Mouse (Mus musculus) CD8-positive naive resting alpha-beta T cell, adult 2 months (primary cell): Measurements from ENCODE around the gene Szt2.

Source experiments
- DNase-seq, 2 experiments: peaks; one replicate each; pipeline ENCODE4 v3.0.0; 2022; ENCODE audit warnings: low read depth in 2 of 2, low spot score in 2 of 2

Szt2 gene

DNA sequence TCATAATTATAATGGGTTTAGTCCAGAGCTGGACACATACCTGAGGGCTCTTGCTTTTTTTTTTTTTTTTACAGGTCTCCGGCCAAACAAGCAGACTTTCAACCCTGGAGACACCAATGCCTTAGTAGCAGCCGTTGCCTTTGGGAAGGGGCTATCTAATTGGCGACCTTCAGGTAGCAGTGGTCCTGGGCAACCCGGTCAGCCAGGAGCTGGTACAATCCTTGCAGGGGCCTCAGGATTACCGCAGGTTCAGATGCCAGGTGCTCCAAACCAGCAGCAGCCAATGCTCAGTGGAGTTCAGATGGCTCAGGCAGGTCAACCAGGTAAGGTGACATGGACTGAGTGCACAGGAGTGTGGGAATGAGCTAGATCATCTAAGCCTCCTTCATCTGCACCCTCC lies 4.5 kb upstream of the Szt2 start:
- DNase-seq = no peak

DNA sequence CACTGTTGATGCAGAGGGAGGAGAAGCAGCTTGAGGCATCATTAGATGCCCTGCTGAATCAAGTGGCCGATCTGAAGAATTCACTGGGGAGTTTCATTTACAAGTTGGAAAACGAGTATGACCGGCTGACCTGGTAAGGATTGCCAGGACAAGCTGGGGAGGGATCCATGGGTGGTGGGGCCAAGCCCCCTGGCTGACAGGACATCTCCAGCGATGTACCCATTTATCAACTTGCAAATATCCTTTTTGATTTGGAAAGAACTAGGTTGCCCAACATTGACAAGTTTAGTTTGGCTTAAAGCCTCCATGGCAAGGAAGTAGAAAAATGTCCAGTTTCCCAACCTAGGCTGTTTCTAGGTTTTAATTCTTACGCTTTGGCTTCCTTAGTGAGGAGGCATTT lies 1.8 kb upstream of the Szt2 start:
- no peak for DNase-seq

DNA sequence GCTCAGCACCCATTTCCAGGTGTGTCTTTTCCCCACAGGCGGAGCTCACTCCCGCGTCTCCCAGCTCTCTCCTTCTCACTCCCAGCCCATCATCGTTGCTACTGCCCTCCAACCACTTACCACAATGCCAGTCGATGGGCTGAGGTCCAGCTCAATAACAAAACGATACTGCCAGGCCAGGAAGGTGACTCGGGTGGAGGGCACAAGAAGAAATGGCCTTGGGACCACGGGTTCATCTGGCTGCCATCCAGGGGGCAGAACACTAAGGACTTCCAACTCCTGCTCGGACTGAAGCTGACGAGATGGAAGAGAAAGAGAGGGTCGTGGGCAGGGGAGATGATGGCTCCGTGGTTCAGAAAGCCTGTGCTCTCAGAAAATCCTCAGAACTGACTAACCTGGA lies 6.4 kb downstream of the Szt2 start:
- DNase-seq = no peak

DNA sequence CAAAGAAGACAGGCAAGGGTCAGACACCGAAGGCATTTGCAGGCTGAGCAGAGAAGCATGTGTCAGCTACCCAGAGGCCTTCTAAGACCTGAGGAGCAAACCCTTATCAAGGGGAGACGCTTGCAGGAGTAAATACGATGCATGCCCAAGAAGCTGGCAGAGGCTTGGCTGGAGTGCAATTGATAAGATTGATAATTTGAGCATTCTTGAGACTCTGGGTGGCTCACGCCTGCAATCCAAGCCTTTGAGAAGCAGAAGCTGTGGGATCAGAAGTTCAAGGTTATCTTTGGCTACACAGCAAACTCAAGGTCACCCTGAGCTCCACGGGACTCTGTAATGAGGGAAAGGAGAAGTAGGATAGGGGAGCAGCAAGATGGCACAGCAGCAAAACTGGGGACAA lies 7.2 kb downstream of the Szt2 start:
- DNase-seq = no peak

DNA sequence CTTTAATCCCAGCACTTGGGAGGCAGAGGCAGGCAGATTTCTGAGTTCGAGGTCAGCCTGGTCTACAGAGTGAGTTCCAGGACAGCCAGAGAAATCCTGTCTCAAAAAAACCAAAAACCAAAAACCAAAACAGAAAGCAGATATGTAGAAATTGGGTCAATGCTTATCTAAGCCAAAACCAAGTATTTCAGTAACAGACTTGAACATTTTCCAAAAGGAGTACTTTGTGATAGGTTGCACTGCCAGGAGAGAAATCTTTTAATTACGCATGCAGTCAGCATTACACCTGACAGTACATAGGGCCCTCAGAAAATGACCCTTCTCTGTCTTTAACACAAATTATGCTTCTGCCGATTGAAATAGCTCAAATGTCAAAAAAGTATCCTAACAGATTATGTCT lies 7.7 kb downstream of the Szt2 start:
- no peak for DNase-seq

DNA sequence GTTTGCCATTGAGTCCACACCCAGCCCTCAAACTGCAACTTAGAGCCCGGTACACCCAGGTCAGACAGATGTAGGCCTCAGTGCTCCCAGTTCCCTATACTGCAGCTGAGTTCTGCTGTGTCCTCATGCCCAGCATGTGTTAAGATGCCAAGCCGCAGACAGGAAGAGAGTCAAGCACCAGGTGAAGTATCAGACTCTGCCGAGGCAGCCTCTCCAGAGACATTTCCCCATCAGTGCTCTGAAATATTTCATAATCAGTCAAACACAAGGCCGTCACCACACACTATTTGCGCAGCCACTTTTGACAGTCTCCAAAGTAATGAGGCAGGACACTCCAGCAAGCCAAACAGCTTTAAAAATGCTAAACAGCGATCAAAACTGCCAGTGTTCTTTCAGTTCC lies 10.7 kb downstream of the Szt2 start:
- no peak for DNase-seq

DNA sequence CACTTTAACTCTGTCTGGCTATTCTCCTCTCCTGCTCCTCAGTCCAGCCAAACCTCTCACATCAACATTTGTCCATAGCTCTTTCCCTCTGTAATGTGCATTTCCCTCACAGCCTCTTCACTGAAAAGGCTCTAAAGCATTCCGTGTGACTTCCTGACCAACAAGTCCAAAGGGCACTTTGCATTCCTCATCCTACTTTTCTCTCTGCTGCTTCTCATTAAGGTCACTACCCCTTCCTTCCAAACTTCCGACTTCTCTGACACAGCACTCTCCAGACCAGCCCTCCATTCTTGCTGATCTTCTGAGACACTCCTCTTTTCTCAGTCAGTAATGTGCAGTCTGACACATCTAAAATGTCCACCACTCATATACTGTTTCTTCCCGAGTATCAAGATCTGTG lies 12.6 kb downstream of the Szt2 start:
- DNase-seq = no peak

DNA sequence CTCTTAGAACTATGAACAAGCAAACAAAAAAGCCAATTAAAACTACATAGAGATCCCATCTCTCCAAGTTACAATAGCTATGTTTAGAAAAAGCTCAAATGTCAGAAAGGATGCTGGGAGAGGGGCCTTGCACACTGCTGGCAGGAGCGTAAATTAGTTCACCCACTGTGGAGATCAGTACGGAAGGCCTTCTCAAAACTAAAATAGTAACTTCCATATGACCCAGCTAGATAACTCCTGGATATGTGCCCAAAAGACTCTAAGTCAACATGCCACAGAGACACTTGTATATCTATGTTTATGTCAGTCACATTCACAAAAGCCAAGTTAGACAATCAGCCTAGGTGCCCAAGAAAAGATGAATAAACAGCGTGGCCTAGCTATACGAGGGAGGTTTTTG lies 13.8 kb downstream of the Szt2 start:
- no peak for DNase-seq

DNA sequence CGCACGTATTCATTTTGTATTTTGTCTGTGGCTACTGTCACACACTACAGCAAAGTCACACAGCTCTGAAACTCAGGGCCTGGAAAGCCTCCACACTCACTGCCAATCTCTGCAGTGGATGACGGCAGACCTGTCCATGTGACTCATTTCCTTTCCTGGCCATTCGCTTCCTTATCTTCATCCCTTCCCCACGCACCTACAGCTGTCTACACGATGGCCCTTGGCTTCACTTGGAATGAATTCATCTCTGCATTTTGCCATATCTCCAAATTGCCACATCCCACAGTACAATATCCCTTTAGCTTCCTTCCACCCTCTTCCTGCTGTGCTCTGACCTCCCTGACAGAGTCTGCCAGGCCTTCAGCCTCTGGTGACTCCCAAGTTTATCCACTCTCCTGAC lies 14.6 kb downstream of the Szt2 start:
- DNase-seq = no peak

DNA sequence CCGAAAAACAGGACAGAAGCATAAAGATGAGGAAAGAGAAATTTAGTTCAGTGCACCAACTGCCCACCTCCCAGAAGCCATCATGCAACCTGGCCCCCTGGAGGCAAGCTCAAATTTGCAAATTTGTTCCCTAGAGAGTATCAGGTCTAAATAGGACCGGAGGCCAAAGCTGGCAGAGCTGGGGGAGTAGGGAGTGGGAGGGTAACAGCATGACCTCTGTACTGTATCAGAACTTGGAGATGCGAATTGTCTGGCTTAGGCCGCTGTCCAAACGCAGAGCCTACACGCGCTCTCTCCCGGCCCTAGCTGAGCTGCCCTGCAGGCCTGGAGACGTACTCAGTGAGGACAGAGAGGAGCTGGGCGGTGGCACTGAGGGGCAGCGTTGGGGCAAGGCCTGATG lies 18.9 kb downstream of the Szt2 start:
- DNase-seq = no peak

DNA sequence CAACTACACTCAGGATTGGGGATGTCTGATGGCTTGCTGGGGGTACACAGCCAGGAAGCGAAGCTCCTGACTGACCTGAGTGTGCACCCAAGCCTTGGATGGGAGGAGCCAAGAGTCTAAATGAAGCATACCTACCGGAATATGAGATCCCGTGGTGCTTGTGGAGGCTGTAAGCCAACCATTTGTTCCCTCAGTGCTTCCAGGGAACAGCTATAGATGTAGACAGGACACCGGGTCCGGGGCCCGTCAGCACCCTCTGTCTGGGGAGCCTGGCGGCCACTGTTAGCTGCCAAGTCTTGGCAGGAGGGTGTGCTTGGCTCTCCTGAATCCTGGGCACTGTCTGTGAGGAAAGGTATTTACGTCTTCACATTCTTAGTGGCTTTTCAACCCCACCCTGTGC lies 21.8 kb downstream of the Szt2 start:
- no peak for DNase-seq

DNA sequence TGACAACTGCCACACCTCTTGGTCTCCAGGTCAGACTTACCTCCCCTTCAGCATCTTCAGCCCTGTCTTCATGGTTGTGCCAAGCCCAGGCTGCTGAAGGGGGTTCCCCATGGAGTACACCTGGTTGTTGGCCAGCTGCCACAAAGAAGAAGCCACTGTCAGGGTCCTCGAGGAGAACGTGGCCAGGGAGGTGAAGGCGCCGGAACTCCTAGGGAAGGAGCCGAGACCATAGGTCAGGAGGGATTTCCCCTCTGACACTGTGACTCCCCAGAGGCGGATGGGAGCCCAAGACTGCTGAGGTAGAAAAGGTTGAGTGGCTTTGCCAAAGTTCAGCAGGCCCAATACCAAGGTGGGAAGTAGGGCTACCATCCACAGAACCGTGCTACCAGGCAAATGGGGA lies 25.8 kb downstream of the Szt2 start:
- no peak for DNase-seq

DNA sequence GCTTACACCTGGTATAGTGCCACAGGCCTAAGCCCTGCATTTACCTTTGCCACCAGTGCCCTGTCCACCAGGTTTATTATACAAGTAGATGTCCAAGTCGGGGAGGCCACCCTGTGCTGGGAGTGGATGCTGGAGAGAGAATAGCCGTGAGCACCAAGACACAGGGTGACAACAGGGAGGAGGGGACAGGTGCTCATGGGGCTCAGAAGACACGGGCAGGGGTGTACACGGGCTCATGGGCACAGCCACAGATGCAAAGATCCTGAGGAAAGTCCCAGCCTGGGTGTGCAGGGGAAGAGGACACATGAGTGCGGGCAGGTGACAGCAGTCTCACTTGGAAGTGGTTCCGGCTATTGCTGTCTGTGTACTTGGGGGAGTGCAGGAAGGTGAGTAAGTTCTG lies 33.1 kb downstream of the Szt2 start:
- no peak for DNase-seq

DNA sequence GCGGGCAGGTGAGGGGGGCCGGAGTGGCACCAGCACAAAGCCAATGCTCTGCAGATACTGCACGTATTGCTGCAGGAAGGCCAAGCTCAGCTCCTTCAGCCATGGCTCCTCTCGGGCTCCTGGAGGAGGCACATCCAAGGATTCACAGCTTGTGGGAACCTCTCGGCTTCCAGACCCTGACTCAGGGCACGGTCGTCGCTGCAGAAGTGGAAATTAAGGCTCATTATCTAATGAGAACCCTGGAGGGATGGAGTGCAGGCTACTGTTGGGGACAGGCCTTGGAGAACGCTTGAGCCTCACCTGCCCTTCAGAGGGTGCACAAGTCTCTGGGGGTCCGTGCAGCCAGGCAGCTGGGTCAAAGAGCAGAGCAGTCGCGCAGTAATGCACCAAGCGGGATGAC lies 37.3 kb downstream of the Szt2 start:
- DNase-seq = no peak

DNA sequence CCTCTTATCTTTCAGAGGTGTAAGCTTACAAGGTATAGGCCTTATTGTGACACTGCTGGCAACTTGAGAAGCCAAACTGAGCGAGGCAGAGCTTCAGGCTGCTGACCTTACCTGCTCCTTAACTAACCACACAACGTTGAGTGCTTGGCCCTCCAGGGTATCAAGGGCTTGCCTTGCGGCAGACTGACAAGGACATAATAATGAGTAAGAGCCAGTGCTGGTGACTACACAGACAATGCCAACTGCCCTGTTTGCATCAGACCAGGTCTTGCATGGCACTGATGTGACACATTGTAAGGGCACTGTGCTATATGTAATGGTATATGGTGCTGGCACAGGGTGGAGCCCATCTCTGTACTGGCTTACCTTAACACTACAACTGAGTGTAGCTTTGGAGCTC lies 40.5 kb downstream of the Szt2 start:
- DNase-seq = no peak

DNA sequence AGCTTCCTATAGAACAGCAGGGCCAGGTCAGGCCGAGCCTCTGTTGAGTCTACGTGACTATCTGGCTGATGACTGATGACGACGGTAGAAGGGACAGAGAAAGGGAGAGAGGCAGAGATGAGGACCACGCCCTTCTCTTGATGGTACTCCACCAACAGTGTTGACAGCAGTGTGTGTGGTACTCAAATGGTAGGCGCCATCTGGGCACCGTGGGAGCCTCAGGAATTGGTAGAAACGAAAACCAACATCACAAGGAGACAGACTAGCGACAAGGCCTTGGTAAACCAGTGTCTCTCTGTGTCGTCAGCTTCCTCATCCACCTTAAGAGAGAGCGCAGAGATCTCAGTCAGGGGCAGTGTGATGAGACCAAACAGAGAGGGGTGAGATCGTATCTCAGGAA lies 41.5 kb downstream of the Szt2 start:
- DNase-seq = no peak

DNA sequence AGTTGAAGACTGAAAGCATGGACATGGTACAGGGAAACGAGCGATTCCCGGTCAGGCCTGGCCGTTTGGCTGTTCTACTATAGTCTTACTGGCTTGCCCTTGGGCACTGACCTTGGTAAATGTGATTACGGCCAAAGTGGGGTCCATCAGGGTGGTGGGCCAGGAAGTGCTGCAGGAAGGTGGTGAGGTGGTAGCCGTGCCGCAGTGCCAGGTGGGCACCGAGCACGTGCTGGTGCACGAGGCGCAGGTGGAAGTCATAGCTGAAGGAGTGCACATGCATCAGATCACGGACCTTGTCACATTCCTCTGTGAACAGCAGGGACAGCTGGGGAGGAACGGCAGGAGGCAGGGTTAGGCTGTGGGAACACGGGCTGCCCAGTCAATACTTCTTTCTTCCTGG lies 43.1 kb downstream of the Szt2 start:
- DNase-seq = no peak

DNA sequence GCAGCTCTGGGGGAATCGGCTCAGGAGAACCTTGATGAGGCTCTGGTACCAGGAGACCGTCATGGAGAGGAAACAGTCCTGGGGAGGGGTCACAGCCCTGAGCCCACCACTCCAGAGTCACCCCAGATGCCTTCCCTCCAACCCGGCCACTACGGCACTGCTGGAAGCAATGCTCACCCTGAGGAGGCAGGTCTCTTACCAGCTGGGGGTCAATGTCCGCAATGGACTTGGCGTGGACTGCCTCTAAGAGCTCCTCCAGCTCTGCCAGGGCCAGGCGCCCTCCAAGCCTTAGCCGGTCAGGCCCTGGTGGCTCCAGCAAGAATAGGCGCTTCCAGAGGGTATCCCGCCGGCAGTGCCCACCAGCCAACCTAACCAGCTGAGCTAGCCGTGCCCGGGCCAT lies 44.4 kb downstream of the Szt2 start:
- no peak for DNase-seq

DNA sequence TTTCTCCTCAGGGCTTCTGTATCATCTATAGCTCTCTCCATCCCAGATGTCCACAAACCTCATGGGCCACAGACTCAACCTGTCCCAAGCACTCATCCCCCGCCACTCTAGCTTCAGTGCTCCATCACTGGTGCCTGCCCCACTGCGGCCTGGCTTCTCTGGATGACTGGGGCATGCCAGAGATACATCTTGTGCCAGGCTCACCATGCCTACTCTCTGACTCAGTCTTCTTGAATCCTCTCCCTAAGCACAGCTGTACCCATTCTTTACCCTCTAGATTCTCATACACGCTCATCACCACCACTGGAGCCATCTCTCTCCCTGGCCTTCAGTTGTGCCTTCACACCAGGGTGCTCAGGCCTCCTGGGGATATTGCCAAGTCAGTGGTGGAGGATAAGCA lies 45.1 kb downstream of the Szt2 start:
- DNase-seq = no peak

DNA sequence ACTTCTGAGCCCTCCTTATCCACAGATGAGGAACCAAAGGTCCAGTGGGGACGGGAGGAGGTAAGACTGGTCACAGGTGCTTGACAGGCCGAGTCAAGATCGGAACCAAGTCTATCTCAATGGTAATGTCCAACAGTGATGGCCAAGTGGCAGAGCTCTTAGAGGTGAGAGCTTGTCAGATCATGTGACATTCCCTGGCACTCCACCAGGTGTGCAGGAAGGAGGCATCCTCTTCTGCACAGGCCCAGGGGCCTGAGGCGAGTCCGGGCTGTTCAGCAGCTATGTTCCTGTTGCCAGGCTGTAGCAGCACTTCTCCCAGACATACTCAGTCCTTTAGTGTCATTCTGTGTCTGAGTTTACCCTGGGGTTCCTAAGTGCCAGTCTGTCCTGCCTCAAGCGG lies 46.2 kb downstream of the Szt2 start:
- no peak for DNase-seq

DNA sequence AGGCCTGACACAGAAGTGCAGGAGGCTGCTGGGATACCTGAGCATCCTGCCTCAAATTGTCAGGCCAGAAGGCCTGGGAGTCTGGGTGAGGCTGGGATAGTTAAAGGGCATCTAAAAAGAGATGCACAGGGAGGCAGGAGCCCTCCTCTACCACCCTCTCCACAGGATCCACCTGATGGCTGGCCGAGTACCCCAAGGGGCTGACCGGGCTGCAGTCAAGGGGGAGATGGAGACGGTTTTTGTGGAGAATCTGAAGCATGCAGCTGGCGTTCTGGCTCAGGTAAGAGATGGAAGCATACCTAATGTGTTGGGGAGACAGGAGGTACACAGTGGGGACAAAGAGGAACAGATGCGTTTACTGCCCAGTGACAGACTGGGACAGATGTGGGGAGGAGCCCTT lies 47.6 kb downstream of the Szt2 start:
- no peak for DNase-seq

DNA sequence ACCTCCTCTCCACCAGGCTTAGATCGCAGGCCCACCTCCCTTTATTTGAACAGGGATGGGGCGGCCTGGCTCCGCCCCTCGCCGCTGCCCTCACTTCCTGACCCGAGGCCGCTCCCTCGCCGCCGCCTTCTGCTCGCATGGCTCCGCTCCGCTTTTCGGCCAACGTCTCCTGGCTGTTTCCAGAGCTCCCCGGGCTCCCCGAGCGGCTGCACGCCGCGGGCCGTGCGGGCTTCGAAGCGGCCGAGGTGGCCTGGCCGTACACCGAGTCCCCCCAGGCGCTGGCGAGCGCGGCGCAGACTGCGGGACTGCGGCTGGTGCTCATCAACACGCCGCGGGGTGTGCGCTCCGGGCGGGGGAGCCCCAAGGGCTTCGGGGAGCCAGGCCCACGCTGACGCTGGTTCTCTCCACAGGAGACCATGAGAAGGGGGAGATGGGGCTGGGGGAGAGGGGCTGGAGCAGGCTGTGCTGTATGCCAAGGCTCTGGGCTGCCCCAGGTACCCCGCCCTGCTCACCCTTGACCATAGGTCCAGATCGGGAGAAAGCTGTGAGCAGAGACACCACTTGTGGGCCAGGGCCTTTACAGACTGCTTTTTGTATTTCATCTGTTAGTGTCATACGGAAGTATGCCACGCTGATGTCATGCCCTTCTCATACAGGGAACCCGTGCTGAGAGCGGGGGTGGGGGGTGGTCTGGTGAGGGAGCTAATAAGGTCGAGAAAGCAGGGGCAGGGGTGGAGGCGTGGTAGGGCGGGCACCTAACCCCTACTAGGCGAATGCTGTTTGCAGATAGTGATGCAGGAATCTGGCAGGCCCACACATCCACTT lies 49.0 kb downstream of the Szt2 start:
- DNase-seq = peak; percentile 31 to 51

DNA sequence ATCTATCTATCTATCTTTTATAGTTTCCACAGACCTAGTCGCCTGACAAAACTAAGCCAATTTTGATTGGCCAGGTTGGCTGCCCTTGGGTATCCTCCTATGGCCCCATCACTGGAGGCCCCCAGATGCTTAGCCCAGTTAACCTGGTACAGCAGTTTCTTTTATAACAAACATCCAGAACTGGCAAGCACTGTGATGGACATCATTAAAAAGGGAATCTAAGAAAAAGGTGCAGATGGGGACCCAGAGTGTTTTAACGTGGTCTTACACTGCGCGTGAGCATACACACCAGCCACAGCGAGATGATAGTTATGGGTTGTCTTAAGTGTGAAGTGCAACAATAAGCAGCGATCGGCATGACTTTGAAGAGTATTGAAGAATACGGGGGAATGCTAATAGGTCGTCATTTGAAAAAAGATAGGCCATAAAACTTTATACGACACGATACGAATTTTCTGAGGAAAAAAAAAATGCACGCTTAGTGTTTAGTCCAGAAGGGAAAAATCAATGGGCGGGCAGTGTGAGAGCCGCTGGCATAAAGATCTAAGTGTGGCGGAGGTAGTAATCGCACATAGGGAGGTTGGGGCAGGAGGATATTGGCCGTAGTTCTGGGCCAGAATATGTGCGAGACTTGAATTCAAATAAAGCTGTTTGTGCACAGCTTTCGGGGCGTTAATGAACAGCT lies 49.7 kb downstream of the Szt2 start:
- no peak for DNase-seq
